Mouse (Mus musculus): Measurements from ENCODE around the gene Sctr. TPM values are rescaled to one million over a fixed set of nuclear protein-coding genes. Genes with fewer than 3 reads are reported as not detected.
A peak's percentile ranks its signal among the peaks of the same experiment; 100 is the strongest.

Sctr gene
- polyA plus RNA-seq, 1 experiment from 2014 or later, result not detected

GRCm38 (mm10) chr1:120033469-120033854 lies 26.8 kb downstream of the Sctr start:
- no peak overlapping the region for H3K4me3 ChIP-seq (ENCODE audit: low read depth, low read length)
- no peak for DNase-seq (ENCODE audit: low spot score)
- no peak for ATAC-seq (replicated peaks; ENCODE audit: insufficient number of reproducible peaks, low FRiP score, low TSS enrichment, low read depth)
- H3K36me3 ChIP-seq (replicated peaks; ENCODE audit: control insufficient read depth, insufficient read depth, low read depth, low read length), result no peaks in the 10 kb centered on the region
- WGBS, result 78% methylated on average over 2 of the region's 2 CpGs
- no peaks in the 10 kb centered on the region for H3K27me3 ChIP-seq (ENCODE audit: control insufficient read depth, insufficient read depth, low read length)
- H3K27ac ChIP-seq (replicated peaks; ENCODE audit: low read depth, low read length), result no peak overlapping the region
- no peaks in the 10 kb centered on the region for H3K9me3 ChIP-seq (replicated peaks; ENCODE audit: control insufficient read depth, low read length)
- no peaks in the 10 kb centered on the region for H3K4me1 ChIP-seq (ENCODE audit: control insufficient read depth, insufficient read depth, low read length)
- no peak overlapping the region for H3K9ac ChIP-seq (replicated peaks; ENCODE audit: low read length)
- H3K4me2 ChIP-seq (ENCODE audit: low read depth, low read length), result no peak overlapping the region

- H3K9me3 ChIP-seq (replicated peaks; ENCODE audit: control insufficient read depth, low read length), result no peaks in the 10 kb centered on the region
- no peak for DNase-seq (ENCODE audit: low spot score)
- WGBS, result 76% methylated on average over 1 of the region's 1 CpGs
- no peaks in the 10 kb centered on the region for H3K4me1 ChIP-seq (ENCODE audit: control insufficient read depth, insufficient read depth, low read length)
- no peak overlapping the region for H3K4me3 ChIP-seq (ENCODE audit: low read depth, low read length)
- H3K4me2 ChIP-seq (ENCODE audit: low read depth, low read length), result no peak overlapping the region
- H3K9ac ChIP-seq (replicated peaks; ENCODE audit: low read length), result no peak overlapping the region
- H3K27me3 ChIP-seq (ENCODE audit: control insufficient read depth, insufficient read depth, low read length), result no peaks in the 10 kb centered on the region
- ATAC-seq (replicated peaks; ENCODE audit: insufficient number of reproducible peaks, low FRiP score, low TSS enrichment, low read depth), result no peak
- no peak overlapping the region for H3K27ac ChIP-seq (replicated peaks; ENCODE audit: low read depth, low read length)
- H3K36me3 ChIP-seq (replicated peaks; ENCODE audit: control insufficient read depth, insufficient read depth, low read depth, low read length), result no peaks in the 10 kb centered on the region
Observed at GRCm38 (mm10) chr1:120034793-120035192, 28.1 kb downstream of the Sctr start.

- Histone ChIP-seq H3K9me3 (replicated peaks; ENCODE audit: control insufficient read depth, low read length) (no peaks in the 10 kb centered on the region), H3K4me1 (ENCODE audit: control insufficient read depth, insufficient read depth, low read length) (no peaks in the 10 kb centered on the region), H3K4me2 (ENCODE audit: low read depth, low read length) (no peak overlapping the region), H3K27me3 (ENCODE audit: control insufficient read depth, insufficient read depth, low read length) (no peaks in the 10 kb centered on the region), H3K36me3 (replicated peaks; ENCODE audit: control insufficient read depth, insufficient read depth, low read depth, low read length) (no peaks in the 10 kb centered on the region), H3K27ac (replicated peaks; ENCODE audit: low read depth, low read length) (no peak overlapping the region), H3K4me3 (ENCODE audit: low read depth, low read length) (no peak overlapping the region), H3K9ac (replicated peaks; ENCODE audit: low read length) (no peak overlapping the region)
- WGBS, result 73% methylated on average over 7 of the region's 7 CpGs
- no peak for ATAC-seq (replicated peaks; ENCODE audit: insufficient number of reproducible peaks, low FRiP score, low TSS enrichment, low read depth)
- no peak for DNase-seq (ENCODE audit: low spot score)
Observed at GRCm38 (mm10) chr1:120035456-120036034, 28.9 kb downstream of the Sctr start.

- DNase-seq (ENCODE audit: low spot score) (no peak), ATAC-seq (replicated peaks; ENCODE audit: insufficient number of reproducible peaks, low FRiP score, low TSS enrichment, low read depth) (no peak)
- no peak overlapping the region for H3K4me2 ChIP-seq (ENCODE audit: low read depth, low read length)
- no peak overlapping the region for H3K9ac ChIP-seq (replicated peaks; ENCODE audit: low read length)
- H3K9me3 ChIP-seq (replicated peaks; ENCODE audit: control insufficient read depth, low read length), result no peaks in the 10 kb centered on the region
- no peaks in the 10 kb centered on the region for H3K27me3 ChIP-seq (ENCODE audit: control insufficient read depth, insufficient read depth, low read length)
- no peaks in the 10 kb centered on the region for H3K36me3 ChIP-seq (replicated peaks; ENCODE audit: control insufficient read depth, insufficient read depth, low read depth, low read length)
- WGBS, result 53% methylated on average over 9 of the region's 9 CpGs
- no peak overlapping the region for H3K4me3 ChIP-seq (ENCODE audit: low read depth, low read length)
- no peaks in the 10 kb centered on the region for H3K4me1 ChIP-seq (ENCODE audit: control insufficient read depth, insufficient read depth, low read length)
- no peak overlapping the region for H3K27ac ChIP-seq (replicated peaks; ENCODE audit: low read depth, low read length)
Observed at GRCm38 (mm10) chr1:120037021-120037683, 30.5 kb downstream of the Sctr start.

- ATAC-seq (replicated peaks; ENCODE audit: insufficient number of reproducible peaks, low FRiP score, low TSS enrichment, low read depth) (no peak), DNase-seq (ENCODE audit: low spot score) (no peak)
- WGBS, result 86% methylated on average over 9 of the region's 9 CpGs
- H3K9ac ChIP-seq (replicated peaks; ENCODE audit: low read length), result no peak overlapping the region
- H3K4me2 ChIP-seq (ENCODE audit: low read depth, low read length), result no peak overlapping the region
- no peaks in the 10 kb centered on the region for H3K36me3 ChIP-seq (replicated peaks; ENCODE audit: control insufficient read depth, insufficient read depth, low read depth, low read length)
- no peak overlapping the region for H3K27ac ChIP-seq (replicated peaks; ENCODE audit: low read depth, low read length)
- H3K4me1 ChIP-seq (ENCODE audit: control insufficient read depth, insufficient read depth, low read length), result no peaks in the 10 kb centered on the region
- H3K27me3 ChIP-seq (ENCODE audit: control insufficient read depth, insufficient read depth, low read length), result no peaks in the 10 kb centered on the region
- no peak overlapping the region for H3K4me3 ChIP-seq (ENCODE audit: low read depth, low read length)
- no peaks in the 10 kb centered on the region for H3K9me3 ChIP-seq (replicated peaks; ENCODE audit: control insufficient read depth, low read length)
Observed at GRCm38 (mm10) chr1:120038594-120038993, 31.9 kb downstream of the Sctr start.

- Histone ChIP-seq H3K4me2 (ENCODE audit: low read depth, low read length) (no peak overlapping the region), H3K36me3 (replicated peaks; ENCODE audit: control insufficient read depth, insufficient read depth, low read depth, low read length) (no peaks in the 10 kb centered on the region), H3K27me3 (ENCODE audit: control insufficient read depth, insufficient read depth, low read length) (no peaks in the 10 kb centered on the region), H3K4me1 (ENCODE audit: control insufficient read depth, insufficient read depth, low read length) (no peaks in the 10 kb centered on the region), H3K27ac (replicated peaks; ENCODE audit: low read depth, low read length) (no peak overlapping the region), H3K4me3 (ENCODE audit: low read depth, low read length) (no peak overlapping the region), H3K9ac (replicated peaks; ENCODE audit: low read length) (no peak overlapping the region), H3K9me3 (replicated peaks; ENCODE audit: control insufficient read depth, low read length) (no peaks in the 10 kb centered on the region)
- DNase-seq (ENCODE audit: low spot score) (no peak), ATAC-seq (replicated peaks; ENCODE audit: insufficient number of reproducible peaks, low FRiP score, low TSS enrichment, low read depth) (no peak)
- 70% methylated on average over 8 of the region's 8 CpGs for WGBS
Observed at GRCm38 (mm10) chr1:120042421-120042820, 35.7 kb downstream of the Sctr start.

GRCm38 (mm10) chr1:120044584-120044983 lies 37.9 kb downstream of the Sctr start:
- Histone ChIP-seq H3K4me1 (ENCODE audit: control insufficient read depth, insufficient read depth, low read length) (no peaks in the 10 kb centered on the region), H3K9me3 (replicated peaks; ENCODE audit: control insufficient read depth, low read length) (no peaks in the 10 kb centered on the region), H3K4me3 (ENCODE audit: low read depth, low read length) (no peak overlapping the region), H3K27me3 (ENCODE audit: control insufficient read depth, insufficient read depth, low read length) (no peaks in the 10 kb centered on the region), H3K36me3 (replicated peaks; ENCODE audit: control insufficient read depth, insufficient read depth, low read depth, low read length) (no peaks in the 10 kb centered on the region), H3K4me2 (ENCODE audit: low read depth, low read length) (no peak overlapping the region), H3K27ac (replicated peaks; ENCODE audit: low read depth, low read length) (no peak overlapping the region), H3K9ac (replicated peaks; ENCODE audit: low read length) (no peak overlapping the region)
- ATAC-seq (replicated peaks; ENCODE audit: insufficient number of reproducible peaks, low FRiP score, low TSS enrichment, low read depth) (0 out of 2 replicates have a peak, but pooled peaks have one; percentile 29), DNase-seq (ENCODE audit: low spot score) (no peak)
- WGBS, result 87% methylated on average over 16 of the region's 16 CpGs

GRCm38 (mm10) chr1:120047325-120047724 lies 40.6 kb downstream of the Sctr start:
- H3K36me3 ChIP-seq (replicated peaks; ENCODE audit: control insufficient read depth, insufficient read depth, low read depth, low read length), result no peaks in the 10 kb centered on the region
- H3K9ac ChIP-seq (replicated peaks; ENCODE audit: low read length), result no peak overlapping the region
- DNase-seq (ENCODE audit: low spot score) (no peak), ATAC-seq (replicated peaks; ENCODE audit: insufficient number of reproducible peaks, low FRiP score, low TSS enrichment, low read depth) (no peak)
- no peaks in the 10 kb centered on the region for H3K9me3 ChIP-seq (replicated peaks; ENCODE audit: control insufficient read depth, low read length)
- H3K4me2 ChIP-seq (ENCODE audit: low read depth, low read length), result no peak overlapping the region
- no peak overlapping the region for H3K4me3 ChIP-seq (ENCODE audit: low read depth, low read length)
- no peak overlapping the region for H3K27ac ChIP-seq (replicated peaks; ENCODE audit: low read depth, low read length)
- no peaks in the 10 kb centered on the region for H3K4me1 ChIP-seq (ENCODE audit: control insufficient read depth, insufficient read depth, low read length)
- H3K27me3 ChIP-seq (ENCODE audit: control insufficient read depth, insufficient read depth, low read length), result no peaks in the 10 kb centered on the region

Data from embryonic facial prominence, embryonic 11.5 days (tissue).